Mouse (Mus musculus): ENCODE measurements around the gene Mlana. TPM values are rescaled to one million over a fixed set of nuclear protein-coding genes. Genes with fewer than 3 reads are reported as not detected.

Gene Mlana
- not detected in 2 replicates for polyA plus RNA-seq (2015; fragmentation: Nextera tagmentation; extraction: Ambion mirVana)

GRCm38 (mm10) chr19:29697245-29697874 lies at the start of gene Mlana:
TSS of gene Mlana (plus strand) at chr19:29697824.

Other genes starting within 250 kb of the Mlana start
- gene Ric1, start 175.5 kb upstream of the Mlana start, polyA plus RNA-seq (2015; fragmentation: Nextera tagmentation; extraction: Ambion mirVana) = 7.4 and 9.9 TPM in 2 replicates
- gene Ermp1, start 49.4 kb upstream of the Mlana start, polyA plus RNA-seq (2015; fragmentation: Nextera tagmentation; extraction: Ambion mirVana) = 11.7 and 27.6 TPM in 2 replicates
- 3.4 and 4.2 TPM in 2 replicates for gene 9930021J03Rik, start 108.2 kb downstream of the Mlana start, polyA plus RNA-seq (2015; fragmentation: Nextera tagmentation; extraction: Ambion mirVana)
- gene Ranbp6, start 115.2 kb downstream of the Mlana start, polyA plus RNA-seq (2015; fragmentation: Nextera tagmentation; extraction: Ambion mirVana) = 12.5 and 13.3 TPM in 2 replicates
- gene Il33, start 227.3 kb downstream of the Mlana start, polyA plus RNA-seq (2015; fragmentation: Nextera tagmentation; extraction: Ambion mirVana) = 45.8 and 69.7 TPM in 2 replicates

Measured in adrenal gland, postnatal 0 days (tissue).